Mouse (Mus musculus): Measurements from ENCODE around the gene Sh2d5. TPM values are rescaled to one million over a fixed set of nuclear protein-coding genes. Genes with fewer than 3 reads are reported as not detected.

Sh2d5 gene
- total RNA-seq, 1 experiment from 2014 or later, result 0.47 TPM

DNA sequence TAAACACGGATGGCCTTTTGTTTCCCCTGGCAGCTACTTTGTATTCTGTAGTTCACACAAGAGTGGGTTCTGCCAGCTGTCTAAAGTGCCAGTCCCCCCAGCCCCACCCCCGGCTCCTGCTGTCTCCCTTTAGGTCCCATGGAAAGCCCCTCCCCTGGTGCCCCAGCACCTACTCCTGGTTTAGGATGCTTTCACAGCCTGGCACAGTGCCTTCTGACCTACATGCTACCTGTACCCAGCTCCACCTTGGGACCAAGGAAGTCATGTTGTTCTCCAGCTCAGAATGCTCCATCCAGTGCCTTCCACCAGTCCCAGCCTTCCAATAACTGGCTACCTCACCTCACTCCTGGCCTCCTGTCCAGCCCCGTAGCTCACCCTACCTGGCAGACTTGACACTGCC lies 56.8 kb downstream of the Sh2d5 start:
- ATAC-seq (ENCODE audit: extremely low read depth, insufficient number of reproducible peaks, low FRiP score, poor library complexity, severe bottlenecking), result no peak

- ATAC-seq (ENCODE audit: extremely low read depth, insufficient number of reproducible peaks, low FRiP score, poor library complexity, severe bottlenecking), result no peak
Observed at GRCm38 (mm10) chr4:138307739-138308138, 57.5 kb downstream of the Sh2d5 start.

DNA sequence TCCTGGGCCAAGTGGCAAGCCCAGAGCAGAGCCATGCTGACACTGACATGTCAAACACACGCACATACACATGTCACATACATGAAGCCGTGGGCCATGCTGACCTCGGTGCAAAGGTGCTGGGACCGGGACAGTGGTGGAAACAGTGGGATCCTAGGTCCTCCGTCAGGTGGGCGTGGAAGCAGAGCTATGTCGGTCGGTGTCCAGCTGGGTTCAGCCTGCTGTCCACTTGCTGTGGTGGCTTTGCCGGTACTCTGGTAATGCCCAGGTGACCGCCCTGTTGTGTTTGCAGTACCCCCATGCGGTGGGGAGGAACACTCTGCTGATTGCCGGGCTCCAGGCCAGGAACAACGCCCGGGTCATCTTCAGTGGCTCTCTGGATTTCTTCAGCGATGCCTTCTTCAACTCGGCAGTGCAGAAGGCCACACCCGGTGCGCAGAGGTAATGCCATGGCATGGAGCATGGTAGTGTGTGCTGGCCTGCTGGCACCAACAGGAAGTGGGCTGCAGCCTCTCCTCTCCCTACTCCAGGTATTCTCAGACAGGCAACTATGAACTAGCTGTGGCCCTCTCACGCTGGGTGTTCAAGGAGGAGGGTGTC lies 60.2 kb downstream of the Sh2d5 start:
- ATAC-seq (ENCODE audit: extremely low read depth, insufficient number of reproducible peaks, low FRiP score, poor library complexity, severe bottlenecking), result no peak

Other genes with a start within 250 kb of the Sh2d5 start
- 170 and 181 TPM in 2 replicates for gene Hp1bp3, start 34.1 kb upstream of the Sh2d5 start, total RNA-seq (2017)
- not detected in 2 replicates for gene Kif17, start within 50 bp of the Sh2d5 start, total RNA-seq (2017)
- 32.8 and 33.4 TPM in 2 replicates for gene Ddost, start 54.3 kb downstream of the Sh2d5 start, total RNA-seq (2017)
- gene Pink1, start 75.9 kb downstream of the Sh2d5 start, total RNA-seq (2017), result 68.0 and 75.8 TPM in 2 replicates
- gene Cda, start 117.6 kb downstream of the Sh2d5 start, total RNA-seq (2017), result not detected in 2 replicates
- gene Fam43b, start 146.1 kb downstream of the Sh2d5 start, total RNA-seq (2017), result not detected in 2 replicates
- 7.2 and 10.4 TPM in 2 replicates for gene Mul1, start 184.3 kb downstream of the Sh2d5 start, total RNA-seq (2017)
- 0.23 and 0.25 TPM in 2 replicates for gene Camk2n1, start 203.9 kb downstream of the Sh2d5 start, total RNA-seq (2017)